Mouse (Mus musculus) limb, embryonic 14.5 days (tissue): ENCODE measurements around the gene Prkaa2. TPM values are rescaled to one million over a fixed set of nuclear protein-coding genes. Genes with fewer than 3 reads are reported as not detected.

Experiments used
- ATAC-seq: fragments of 200-750 bp; cut with Nextera tagmentation; 2 replicates; pipeline ENCODE4 v1.8.0; 2017; ENCODE audit warnings: low read depth, moderate number of reproducible peaks, moderate TSS enrichment; ENCODE audit not compliant: low FRiP score
- DNase-seq: peaks from one replicate; pipeline ENCODE4 v3.0.0-alpha.2; 2015; ENCODE audit warnings: low spot score
- H3K27ac ChIP-seq: fragments of 300-500 bp; sonication (generic); replicated peaks from 2 replicates; pipeline ENCODE4 v1.5.1; 2014; ENCODE audit warnings: low read depth, mild to moderate bottlenecking, low read length, moderate library complexity, mixed read lengths
- H3K27me3 ChIP-seq: fragments of 300-500 bp; sonication (generic); 2 replicates; pipeline ENCODE4 v1.6.1; 2014; ENCODE audit warnings: low read length, mixed read lengths; ENCODE audit not compliant: control insufficient read depth, insufficient read depth
- H3K36me3 ChIP-seq: fragments of 300-500 bp; sonication (generic); 2 replicates; pipeline ENCODE4 v1.6.1; 2014; ENCODE audit warnings: mild to moderate bottlenecking, low read length, moderate library complexity, mixed read lengths; ENCODE audit not compliant: control insufficient read depth, insufficient read depth
- H3K4me1 ChIP-seq: fragments of 300-500 bp; sonication (generic); 2 replicates; pipeline ENCODE4 v1.6.1; 2014; ENCODE audit warnings: antibody characterized with exemption, low read length, mixed read lengths; ENCODE audit not compliant: control insufficient read depth, insufficient read depth
- H3K4me2 ChIP-seq: fragments of 300-500 bp; sonication (generic); replicated peaks from 2 replicates; pipeline ENCODE4 v1.6.1; 2014; ENCODE audit warnings: low read depth, mild to moderate bottlenecking, low read length, moderate library complexity; ENCODE audit not compliant: severe bottlenecking
- H3K4me3 ChIP-seq: fragments of 300-500 bp; sonication (generic); replicated peaks from 2 replicates; pipeline ENCODE4 v1.5.1; 2014; ENCODE audit warnings: low read length
- H3K9ac ChIP-seq: fragments of 300-500 bp; sonication (generic); 2 replicates; pipeline ENCODE4 v1.6.1; 2014; ENCODE audit warnings: mild to moderate bottlenecking, low read depth, low read length, moderate library complexity; ENCODE audit not compliant: severe bottlenecking
- H3K9me3 ChIP-seq: fragments of 300-500 bp; sonication (generic); 2 replicates; pipeline ENCODE4 v1.6.1; 2016; ENCODE audit warnings: low read length; ENCODE audit not compliant: control insufficient read depth
- POLR2A ChIP-seq: fragments of 200-500 bp; IDR thresholded peaks from 2 replicates; pipeline ENCODE4 v1.8.0; 2012; ENCODE audit warnings: inconsistent platforms, mild to moderate bottlenecking, moderate library complexity, borderline replicate concordance; ENCODE audit not compliant: insufficient read depth, insufficient read length; ENCODE audit errors: extremely low read depth
- WGBS: fragments of 180-500 bp; shearing (Covaris S2); extraction: QIAGEN DNeasy Blood & Tissue Kit; methylation state at CpG from one replicate; pipeline ENCODE4 v1.1.7; 2014; 5-methylcytosine and 5-hydroxymethylcytosine counted together
- polyA plus RNA-seq, 2 experiments: library from polyadenylated mRNA; depleted of rRNA in 1 of 2; stranded (reverse) in 1 of 2; unstranded in 1 of 2; fragments of >200 nt; fragmentation: Nextera tagmentation in 1 of 2; extraction: Ambion mirVana in 1 of 2; gene quantifications; 2 replicates each; pipeline versions ENCODE4 v1.2.1 to v1.2.3; 2012 to 2014

Gene Prkaa2
- polyA plus RNA-seq, 2 experiments = 1.2 to 1.7 TPM

GRCm38 (mm10) chr4:105121081-105121480 is 11.4 kb upstream of the Prkaa2 start:
- Histone ChIP-seq H3K27me3 (no peaks in the 10 kb centered on the region), H3K9ac (no peak overlapping the region), H3K9me3 (no peaks in the 10 kb centered on the region), H3K36me3 (no peaks in the 10 kb centered on the region), H3K4me1 (no peaks in the 10 kb centered on the region), H3K27ac (no peak overlapping the region), H3K4me3 (no peak overlapping the region), H3K4me2 (no peak overlapping the region)
- WGBS = 79% methylated on average over 6 of the region's 6 CpGs
- no peak for DNase-seq
- no peak for TF ChIP-seq POLR2A
- ATAC-seq = no peak

DNA sequence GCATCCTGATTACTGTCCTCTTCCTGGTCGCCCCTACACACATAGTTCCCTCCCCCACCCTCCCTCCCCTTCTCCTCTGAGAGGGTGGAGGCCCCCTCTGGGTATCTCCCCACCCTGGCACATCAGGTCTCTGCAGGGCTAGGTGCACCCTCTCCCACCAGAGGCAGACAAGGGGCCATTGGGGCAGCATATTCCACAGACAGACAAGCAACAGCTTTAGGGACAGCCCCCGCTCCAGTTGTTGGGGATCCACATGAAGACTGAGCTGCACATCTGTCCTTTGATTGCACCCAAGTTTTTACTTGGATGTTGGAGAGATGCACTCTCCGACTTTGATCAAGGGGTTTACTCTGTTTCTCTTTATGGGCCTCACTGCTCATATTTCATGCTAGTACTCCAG is 3.8 kb upstream of the Prkaa2 start:
- DNase-seq (no peak), ATAC-seq (no peak)
- no peak overlapping the region for H3K4me3 ChIP-seq
- no peak for TF ChIP-seq POLR2A
- H3K27ac ChIP-seq = no peak overlapping the region
- peaks cover 4% of the 10 kb centered on the region; the same call in 1 of the 2 replicates for H3K4me1 ChIP-seq
- H3K9ac ChIP-seq = no peak overlapping the region
- no peaks in the 10 kb centered on the region for H3K9me3 ChIP-seq
- peaks cover 10% of the 10 kb centered on the region; the same call in 1 of the 2 replicates for H3K27me3 ChIP-seq
- no peak overlapping the region for H3K4me2 ChIP-seq
- H3K36me3 ChIP-seq = no peaks in the 10 kb centered on the region
- 66% methylated on average over 3 of the region's 3 CpGs for WGBS

DNA sequence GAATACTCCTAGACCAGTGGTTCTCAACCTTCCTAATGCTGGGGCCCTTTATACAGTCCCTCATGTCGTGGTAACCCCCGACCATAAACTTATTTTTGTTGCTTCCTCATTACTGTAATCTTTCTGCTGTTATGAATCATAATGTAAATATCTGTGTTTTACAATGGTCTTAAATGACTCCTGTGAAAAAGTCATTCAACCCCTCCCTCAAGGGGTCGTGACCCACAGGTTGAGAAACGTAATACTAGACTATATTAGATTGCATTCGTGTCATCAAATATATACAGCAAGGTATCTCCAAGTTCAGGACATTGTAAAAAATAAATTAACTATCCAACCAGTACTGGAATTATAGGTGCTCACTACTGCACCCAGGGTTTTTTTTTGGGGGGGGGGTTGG is 3.4 kb upstream of the Prkaa2 start:
- no peak for ATAC-seq
- no peak for DNase-seq
- Histone ChIP-seq H3K27me3 (peaks cover 12% of the 10 kb centered on the region; the same call in 1 of the 2 replicates), H3K27ac (no peak overlapping the region), H3K4me3 (no peak overlapping the region), H3K4me1 (peaks cover 4% of the 10 kb centered on the region; the same call in 1 of the 2 replicates), H3K9me3 (no peaks in the 10 kb centered on the region), H3K4me2 (no peak overlapping the region), H3K36me3 (no peaks in the 10 kb centered on the region), H3K9ac (no peak overlapping the region)
- WGBS = 75% methylated on average over 5 of the region's 5 CpGs
- no peak for TF ChIP-seq POLR2A

DNA sequence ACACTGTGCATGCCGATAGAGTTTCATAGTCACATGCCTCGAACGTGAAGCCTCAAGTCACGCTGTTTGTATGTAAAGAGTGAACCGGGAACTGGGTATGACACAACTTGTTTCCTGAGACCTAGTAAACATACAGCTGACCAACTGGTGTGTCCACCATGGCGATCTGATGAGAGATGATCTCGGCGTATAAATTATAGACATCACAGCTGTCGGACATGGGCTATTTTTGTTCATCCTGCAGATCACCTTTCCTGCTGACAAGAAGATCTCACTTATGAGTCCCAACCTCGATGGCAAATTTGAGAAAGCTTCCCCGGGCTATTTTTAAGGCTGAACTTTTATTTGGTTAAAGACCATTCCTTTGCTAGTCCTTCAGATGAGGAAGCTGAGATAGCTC is 2.1 kb upstream of the Prkaa2 start:
- DNase-seq (no peak), ATAC-seq (no peak)
- Histone ChIP-seq H3K9me3 (no peaks in the 10 kb centered on the region), H3K36me3 (no peaks in the 10 kb centered on the region), H3K4me3 (no peak overlapping the region), H3K9ac (no peak overlapping the region), H3K4me2 (no peak overlapping the region), H3K27ac (no peak overlapping the region), H3K4me1 (peaks cover 4% of the 10 kb centered on the region; the same call in 1 of the 2 replicates), H3K27me3 (peaks cover 12% of the 10 kb centered on the region; the same call in 1 of the 2 replicates)
- no peak for TF ChIP-seq POLR2A
- 77% methylated on average over 11 of the region's 11 CpGs for WGBS

- Histone ChIP-seq H3K27ac (no peak overlapping the region), H3K4me2 (peak overlapping the region; percentile 92; the same call in 1 of the 2 replicates), H3K4me3 (peak overlapping the region; percentile 70; the same call in 1 of the 2 replicates), H3K27me3 (peaks cover 12% of the 10 kb centered on the region; the same call in 1 of the 2 replicates), H3K4me1 (peaks cover 4% of the 10 kb centered on the region; the same call in 1 of the 2 replicates), H3K9ac (no peak overlapping the region), H3K36me3 (no peaks in the 10 kb centered on the region), H3K9me3 (no peaks in the 10 kb centered on the region)
- 71% methylated on average over 4 of the region's 4 CpGs for WGBS
- no peak for TF ChIP-seq POLR2A
- ATAC-seq (no peak), DNase-seq (no peak)
Observed at GRCm38 (mm10) chr4:105110684-105111035, 970 bp upstream of the Prkaa2 start.
